Mouse (Mus musculus): Measurements from ENCODE around the gene Npnt. TPM values are rescaled to one million over a fixed set of nuclear protein-coding genes. Genes with fewer than 3 reads are reported as not detected.

Gene Npnt
- polyA plus RNA-seq, 1 experiment from 2014 or later = 62.0 TPM

- H3K4me1 ChIP-seq = peaks cover 7% of the 10 kb centered on the region
- 52% methylated on average over 2 of the region's 2 CpGs for WGBS
- H3K27ac ChIP-seq = no peak overlapping the region
- H3K4me2 ChIP-seq = no peak overlapping the region
- H3K4me3 ChIP-seq = no peak overlapping the region
- ATAC-seq (ENCODE audit: insufficient number of reproducible peaks, insufficient read depth, low FRiP score, low TSS enrichment, low read depth) = no peak
- no peak overlapping the region for H3K9ac ChIP-seq
- no peaks in the 10 kb centered on the region for H3K9me3 ChIP-seq
- H3K36me3 ChIP-seq = no peaks in the 10 kb centered on the region
- H3K27me3 ChIP-seq = no peaks in the 10 kb centered on the region
Measured at GRCm38 (mm10) chr3:132934649-132935048, 15.4 kb downstream of the Npnt start.

DNA sequence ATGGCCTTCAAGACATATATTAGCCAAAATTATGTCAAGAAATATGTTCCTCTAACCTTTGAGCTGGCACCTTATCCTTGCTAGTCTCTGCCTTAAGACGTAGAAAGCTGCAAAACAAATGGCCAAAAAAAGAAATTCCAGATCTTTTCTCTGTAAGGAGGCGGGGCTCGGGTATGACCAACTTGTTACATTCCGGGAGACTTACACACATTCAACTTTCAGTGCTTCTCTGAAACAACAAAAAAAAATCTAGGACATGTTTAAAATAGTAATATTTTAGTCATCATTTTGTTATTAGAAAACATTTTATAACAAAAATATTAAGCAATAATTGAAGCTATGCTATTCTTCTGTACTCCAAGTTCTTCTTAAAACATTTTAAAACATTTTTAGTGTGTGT, 18.6 kb downstream of the Npnt start:
- no peaks in the 10 kb centered on the region; the same call in 1 of the 2 replicates for H3K4me1 ChIP-seq
- H3K27me3 ChIP-seq = no peaks in the 10 kb centered on the region
- H3K36me3 ChIP-seq = no peaks in the 10 kb centered on the region
- H3K9ac ChIP-seq = no peak overlapping the region
- H3K27ac ChIP-seq = no peak overlapping the region
- 84% methylated on average over 4 of the region's 4 CpGs for WGBS
- H3K4me3 ChIP-seq = no peak overlapping the region
- no peak for ATAC-seq (ENCODE audit: insufficient number of reproducible peaks, insufficient read depth, low FRiP score, low TSS enrichment, low read depth)
- H3K9me3 ChIP-seq = no peaks in the 10 kb centered on the region
- H3K4me2 ChIP-seq = no peak overlapping the region

GRCm38 (mm10) chr3:132929866-132930265, 20.2 kb downstream of the Npnt start:
- no peak overlapping the region for H3K4me3 ChIP-seq
- no peaks in the 10 kb centered on the region for H3K9me3 ChIP-seq
- ATAC-seq (ENCODE audit: insufficient number of reproducible peaks, insufficient read depth, low FRiP score, low TSS enrichment, low read depth) = no peak
- H3K27ac ChIP-seq = no peak overlapping the region
- H3K4me1 ChIP-seq = no peaks in the 10 kb centered on the region; the same call in 1 of the 2 replicates
- no peak overlapping the region for H3K9ac ChIP-seq
- 60% methylated on average over 6 of the region's 6 CpGs for WGBS
- H3K27me3 ChIP-seq = no peaks in the 10 kb centered on the region
- H3K4me2 ChIP-seq = no peak overlapping the region
- no peaks in the 10 kb centered on the region for H3K36me3 ChIP-seq

GRCm38 (mm10) chr3:132928186-132928585, 21.9 kb downstream of the Npnt start:
- no peak overlapping the region for H3K4me2 ChIP-seq
- H3K27me3 ChIP-seq = no peaks in the 10 kb centered on the region
- ATAC-seq (ENCODE audit: insufficient number of reproducible peaks, insufficient read depth, low FRiP score, low TSS enrichment, low read depth) = no peak
- 83% methylated on average over 9 of the region's 9 CpGs for whole genome bisulfite sequencing
- no peaks in the 10 kb centered on the region; the same call in 1 of the 2 replicates for H3K4me1 ChIP-seq
- no peak overlapping the region for H3K27ac ChIP-seq
- no peaks in the 10 kb centered on the region for H3K9me3 ChIP-seq
- H3K4me3 ChIP-seq = no peak overlapping the region
- H3K9ac ChIP-seq = no peak overlapping the region
- H3K36me3 ChIP-seq = no peaks in the 10 kb centered on the region

DNA sequence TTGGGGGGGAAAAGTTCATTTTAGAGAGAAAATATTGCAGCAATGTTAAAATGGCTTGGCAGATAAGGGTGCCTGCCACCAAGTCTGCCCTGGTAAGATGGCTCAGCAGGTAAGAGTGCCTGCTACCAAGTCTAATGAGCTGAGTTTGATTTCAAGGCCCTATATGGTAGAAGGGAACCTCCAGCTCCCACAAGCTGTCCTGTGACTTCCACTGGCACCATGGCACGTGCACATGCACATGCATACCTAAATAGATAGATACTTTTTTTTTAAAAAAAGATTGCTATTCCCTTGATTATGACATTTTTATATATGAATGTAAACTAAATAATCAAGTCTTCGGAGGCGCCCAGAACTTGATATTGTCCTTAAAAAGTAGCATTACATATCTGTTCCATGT, 30.3 kb downstream of the Npnt start:
- Histone ChIP-seq H3K27me3 (no peaks in the 10 kb centered on the region), H3K9ac (no peak overlapping the region), H3K27ac (no peak overlapping the region), H3K36me3 (no peaks in the 10 kb centered on the region), H3K4me1 (no peaks in the 10 kb centered on the region), H3K9me3 (no peaks in the 10 kb centered on the region), H3K4me3 (no peak overlapping the region), H3K4me2 (no peak overlapping the region)
- ATAC-seq (ENCODE audit: insufficient number of reproducible peaks, insufficient read depth, low FRiP score, low TSS enrichment, low read depth) = no peak
- 93% methylated on average over 3 of the region's 3 CpGs for WGBS

GRCm38 (mm10) chr3:132919240-132919639, 30.9 kb downstream of the Npnt start:
- H3K4me2 ChIP-seq = no peak overlapping the region
- no peak for ATAC-seq (ENCODE audit: insufficient number of reproducible peaks, insufficient read depth, low FRiP score, low TSS enrichment, low read depth)
- WGBS = 91% methylated on average over 11 of the region's 11 CpGs

DNA sequence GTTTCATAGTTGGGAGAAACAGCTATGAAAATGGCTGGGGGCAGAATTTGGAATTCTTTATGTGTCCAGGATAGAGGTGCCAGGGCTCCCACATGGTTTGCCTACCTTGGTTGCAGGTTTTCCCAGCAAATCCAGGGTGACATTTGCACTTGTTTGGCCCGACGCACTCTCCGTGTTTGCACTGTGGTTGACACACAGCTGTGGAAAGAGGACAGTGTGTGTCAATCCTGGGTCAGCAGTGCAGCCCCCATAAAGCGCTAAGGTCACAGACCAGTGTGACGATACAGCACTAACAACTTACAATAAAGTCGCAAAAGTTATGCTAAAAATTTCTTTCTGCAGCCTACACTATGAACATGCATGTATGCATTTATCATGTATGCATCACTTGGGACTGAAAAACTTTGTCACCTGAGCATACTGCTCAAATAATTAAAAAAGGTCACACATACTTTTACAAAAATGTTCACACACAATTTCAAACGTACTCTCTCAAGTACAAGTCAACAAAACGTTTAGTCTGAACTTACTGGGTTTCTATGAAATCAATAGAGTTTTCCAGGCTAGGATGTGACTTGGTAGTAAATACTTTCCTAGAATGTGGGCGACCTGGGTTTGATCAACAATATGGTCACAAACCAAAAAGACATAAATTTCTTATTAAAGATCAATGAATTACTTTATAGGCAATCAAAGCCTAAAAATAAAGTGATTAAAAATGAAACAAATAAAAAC, 32.6 kb downstream of the Npnt start:
- no peak for ATAC-seq (ENCODE audit: insufficient number of reproducible peaks, insufficient read depth, low FRiP score, low TSS enrichment, low read depth)
- no peak overlapping the region for H3K4me2 ChIP-seq
- H3K9me3 ChIP-seq = no peaks in the 10 kb centered on the region
- no peaks in the 10 kb centered on the region for H3K27me3 ChIP-seq
- H3K36me3 ChIP-seq = no peaks in the 10 kb centered on the region
- no peak overlapping the region for H3K9ac ChIP-seq
- WGBS = 84% methylated on average over 9 of the region's 9 CpGs
- H3K27ac ChIP-seq = no peak overlapping the region
- H3K4me3 ChIP-seq = no peak overlapping the region
- no peaks in the 10 kb centered on the region; the same call in 1 of the 2 replicates for H3K4me1 ChIP-seq

More at GRCm38 (mm10) chr3:132919240-132919639, 30.9 kb downstream of the Npnt start:
- no peak overlapping the region for H3K27ac ChIP-seq
- H3K4me1 ChIP-seq = no peaks in the 10 kb centered on the region
- H3K9ac ChIP-seq = no peak overlapping the region
- H3K27me3 ChIP-seq = no peaks in the 10 kb centered on the region
- no peaks in the 10 kb centered on the region for H3K9me3 ChIP-seq
- no peak overlapping the region for H3K4me3 ChIP-seq
- H3K36me3 ChIP-seq = no peaks in the 10 kb centered on the region

GRCm38 (mm10) chr3:132915661-132916060, 34.4 kb downstream of the Npnt start:
- no peaks in the 10 kb centered on the region for H3K36me3 ChIP-seq
- no peaks in the 10 kb centered on the region for H3K9me3 ChIP-seq
- H3K9ac ChIP-seq = no peak overlapping the region
- peaks cover 9% of the 10 kb centered on the region for H3K4me1 ChIP-seq
- WGBS = 66% methylated on average over 9 of the region's 9 CpGs
- no peak overlapping the region for H3K4me2 ChIP-seq
- H3K27me3 ChIP-seq = no peaks in the 10 kb centered on the region
- no peak overlapping the region for H3K4me3 ChIP-seq
- no peak overlapping the region for H3K27ac ChIP-seq
- no peak for ATAC-seq (ENCODE audit: insufficient number of reproducible peaks, insufficient read depth, low FRiP score, low TSS enrichment, low read depth)

GRCm38 (mm10) chr3:132912420-132912819, 37.7 kb downstream of the Npnt start:
- no peak overlapping the region for H3K4me3 ChIP-seq
- no peak overlapping the region for H3K9ac ChIP-seq
- no peak overlapping the region for H3K4me2 ChIP-seq
- H3K4me1 ChIP-seq = peaks cover 14% of the 10 kb centered on the region
- no peaks in the 10 kb centered on the region for H3K9me3 ChIP-seq
- no peaks in the 10 kb centered on the region for H3K27me3 ChIP-seq
- no peak for ATAC-seq (ENCODE audit: insufficient number of reproducible peaks, insufficient read depth, low FRiP score, low TSS enrichment, low read depth)
- WGBS = 46% methylated on average over 2 of the region's 2 CpGs
- no peaks in the 10 kb centered on the region for H3K36me3 ChIP-seq
- no peak overlapping the region for H3K27ac ChIP-seq

DNA sequence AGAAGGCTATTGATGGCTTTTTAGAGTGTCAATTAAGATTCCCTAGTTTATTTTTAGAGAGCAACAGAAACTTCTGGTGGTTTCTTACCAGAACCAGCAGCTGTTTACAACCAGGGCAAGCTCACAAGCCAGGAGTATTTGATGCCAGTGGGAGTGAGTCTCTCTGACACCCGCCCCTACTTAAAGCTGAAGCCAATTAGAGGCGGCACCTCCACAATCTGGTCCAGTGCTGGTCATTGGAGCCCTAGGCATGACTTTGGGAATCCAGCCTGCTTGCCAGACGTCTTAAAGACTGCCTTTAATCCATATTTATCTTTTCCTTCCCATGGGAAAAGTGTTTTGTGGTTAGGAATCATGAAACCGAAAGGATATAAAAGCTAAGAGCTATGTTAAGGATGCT, 38.4 kb downstream of the Npnt start:
- 33% methylated on average over 4 of the region's 4 CpGs for whole genome bisulfite sequencing
- Histone ChIP-seq H3K27me3 (no peaks in the 10 kb centered on the region), H3K4me3 (no peak overlapping the region), H3K9ac (no peak overlapping the region), H3K27ac (no peak overlapping the region), H3K4me1 (peaks cover 14% of the 10 kb centered on the region), H3K4me2 (no peak overlapping the region), H3K36me3 (no peaks in the 10 kb centered on the region), H3K9me3 (no peaks in the 10 kb centered on the region)
- ATAC-seq (ENCODE audit: insufficient number of reproducible peaks, insufficient read depth, low FRiP score, low TSS enrichment, low read depth) = no peak

DNA sequence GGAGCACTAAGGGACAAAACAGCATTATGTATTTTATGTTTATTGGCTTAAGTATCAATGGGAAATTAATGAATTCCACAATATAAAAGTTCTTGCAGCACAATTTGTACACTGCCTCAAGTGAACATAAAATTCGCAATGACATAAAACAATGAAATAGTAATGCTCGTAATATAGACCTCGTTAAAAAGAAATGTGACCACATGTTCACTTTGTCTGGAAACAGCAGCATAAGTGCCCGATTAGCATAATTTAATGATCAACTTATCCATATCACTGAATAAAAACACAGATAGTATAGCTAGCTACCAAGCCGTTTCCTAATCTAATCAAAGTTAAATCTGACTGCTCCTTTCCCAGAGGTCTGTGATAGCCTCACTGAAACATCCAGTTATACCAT, 39.4 kb downstream of the Npnt start:
- Histone ChIP-seq H3K4me2 (no peak overlapping the region), H3K9me3 (no peaks in the 10 kb centered on the region), H3K4me1 (peaks cover 14% of the 10 kb centered on the region), H3K36me3 (no peaks in the 10 kb centered on the region), H3K27ac (no peak overlapping the region), H3K27me3 (no peaks in the 10 kb centered on the region), H3K9ac (no peak overlapping the region), H3K4me3 (no peak overlapping the region)
- WGBS = 67% methylated on average over 5 of the region's 5 CpGs
- no peak for ATAC-seq (ENCODE audit: insufficient number of reproducible peaks, insufficient read depth, low FRiP score, low TSS enrichment, low read depth)

DNA sequence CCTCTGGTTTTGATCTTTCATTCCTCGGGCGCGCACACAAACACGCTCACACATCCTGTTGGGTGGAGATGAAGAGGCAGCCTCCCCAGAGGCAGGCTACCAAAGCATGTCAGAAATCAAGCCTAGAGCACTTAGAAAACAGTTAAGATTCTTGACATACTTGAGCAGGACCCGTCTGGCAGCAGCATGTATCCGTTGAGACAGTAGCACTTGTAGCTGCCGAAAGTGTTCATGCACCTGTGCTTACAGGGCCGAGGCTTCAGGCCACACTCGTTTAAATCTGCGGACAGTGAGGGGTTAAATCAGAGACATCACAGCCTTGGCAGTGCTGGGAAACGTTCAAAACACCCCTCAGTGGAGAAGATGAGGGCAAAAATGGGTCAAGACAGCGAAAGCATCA, 40.4 kb downstream of the Npnt start:
- Histone ChIP-seq H3K9ac (no peak overlapping the region), H3K27me3 (no peaks in the 10 kb centered on the region), H3K4me2 (no peak overlapping the region), H3K36me3 (peaks cover 2% of the 10 kb centered on the region; the same call in 1 of the 2 replicates), H3K4me1 (peaks cover 14% of the 10 kb centered on the region), H3K27ac (no peak overlapping the region), H3K9me3 (no peaks in the 10 kb centered on the region), H3K4me3 (no peak overlapping the region)
- ATAC-seq (ENCODE audit: insufficient number of reproducible peaks, insufficient read depth, low FRiP score, low TSS enrichment, low read depth) = no peak
- 40% methylated on average over 12 of the region's 12 CpGs for WGBS
